Mouse (Mus musculus) induced T-regulatory cell, adult 2 months (primary cell): ENCODE results near the gene Nfkbiz.

ENCODE experiments used
- DNase-seq: peaks from one replicate; pipeline ENCODE4 v3.0.0-alpha.2; 2012; ENCODE audit warnings: low read depth

The Nfkbiz gene

GRCm38 (mm10) chr16:55801629-55802028 lies 37.1 kb downstream of the Nfkbiz start:
- no peak for DNase-seq

- DNase-seq: peak; percentile 18
Observed at GRCm38 (mm10) chr16:55798845-55799244, 39.9 kb downstream of the Nfkbiz start.

- DNase-seq: no peak
Observed at GRCm38 (mm10) chr16:55790326-55790725, 48.4 kb downstream of the Nfkbiz start.

DNA sequence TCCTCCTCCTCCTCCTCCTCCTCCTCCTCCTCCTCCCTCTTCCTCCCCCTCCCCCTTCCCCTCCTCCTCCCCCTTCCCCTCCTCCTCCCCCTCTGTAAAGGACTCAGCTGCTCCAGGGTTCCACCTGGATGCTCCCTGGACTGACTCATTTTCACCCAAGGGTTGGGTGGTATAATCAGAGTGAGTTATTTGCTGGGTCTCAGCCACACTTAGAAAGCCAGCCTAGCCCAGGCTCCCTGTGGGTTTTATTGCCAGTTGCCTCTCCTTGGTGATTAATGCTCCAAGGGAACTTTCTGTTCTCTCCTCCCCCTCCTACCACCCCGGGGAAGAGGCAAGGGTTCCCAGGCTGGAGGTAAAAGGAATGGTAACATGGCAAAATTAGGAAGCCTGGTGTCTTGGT lies 49.4 kb downstream of the Nfkbiz start:
- peak; percentile 12 for DNase-seq

GRCm38 (mm10) chr16:55788671-55789070 lies 50.0 kb downstream of the Nfkbiz start:
- peak; percentile 50 for DNase-seq

DNA sequence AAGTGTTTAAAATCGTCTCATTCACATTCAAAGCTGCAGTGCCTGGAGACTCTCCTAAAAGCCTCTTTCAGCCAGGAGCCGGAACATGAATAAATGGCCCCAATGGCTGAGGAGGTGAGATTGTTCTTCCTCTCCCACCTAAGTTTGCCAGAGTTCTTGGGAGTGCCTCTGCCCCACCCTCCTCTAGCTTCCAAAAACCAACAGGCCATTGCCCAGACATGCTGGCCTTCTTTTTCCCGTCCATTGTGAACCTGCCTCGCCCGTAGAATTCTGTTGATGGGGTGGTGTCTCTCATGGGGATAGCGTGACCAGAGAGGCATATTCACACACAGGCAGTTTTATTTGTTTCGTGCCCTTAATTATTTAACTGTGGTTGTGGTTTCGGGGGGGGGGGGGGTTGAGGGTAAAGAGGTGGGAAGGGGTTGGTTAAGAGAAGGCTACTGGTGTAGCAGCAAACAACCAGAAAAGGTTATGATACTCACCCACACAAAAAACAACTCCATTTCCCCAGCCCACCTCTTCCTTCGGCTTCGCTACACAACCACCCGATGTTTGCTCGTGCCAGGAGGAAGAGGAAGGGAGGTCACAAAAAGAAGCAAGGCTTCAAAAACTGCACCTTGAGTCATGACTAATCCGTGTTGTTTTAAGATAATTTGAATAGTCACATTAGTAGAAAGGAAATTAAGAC lies 51.2 kb downstream of the Nfkbiz start:
- peak; percentile 57 for DNase-seq

DNA sequence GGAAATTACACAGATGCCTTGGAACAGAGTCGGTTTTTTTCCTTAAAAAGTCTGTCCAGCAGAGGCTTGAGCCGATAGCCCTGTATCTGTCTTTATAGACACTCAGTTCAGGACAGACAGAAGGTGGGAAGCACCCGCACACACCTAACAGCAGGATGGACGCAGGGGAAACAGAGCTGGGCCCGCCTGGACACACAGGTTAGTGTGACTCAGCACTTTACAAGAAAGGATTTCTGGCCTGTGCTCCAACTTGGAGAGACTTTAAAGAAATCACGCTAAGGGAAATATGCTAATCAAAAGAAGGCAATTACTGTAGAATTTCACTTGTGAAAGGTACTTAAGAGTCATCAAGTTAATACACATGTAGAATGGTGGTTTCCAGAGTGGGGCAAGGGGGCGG lies 54.3 kb downstream of the Nfkbiz start:
- no peak for DNase-seq

GRCm38 (mm10) chr16:55783923-55784322 lies 54.8 kb downstream of the Nfkbiz start:
- DNase-seq: no peak

- no peak for DNase-seq
Observed at GRCm38 (mm10) chr16:55782911-55783310, 55.8 kb downstream of the Nfkbiz start.

DNA sequence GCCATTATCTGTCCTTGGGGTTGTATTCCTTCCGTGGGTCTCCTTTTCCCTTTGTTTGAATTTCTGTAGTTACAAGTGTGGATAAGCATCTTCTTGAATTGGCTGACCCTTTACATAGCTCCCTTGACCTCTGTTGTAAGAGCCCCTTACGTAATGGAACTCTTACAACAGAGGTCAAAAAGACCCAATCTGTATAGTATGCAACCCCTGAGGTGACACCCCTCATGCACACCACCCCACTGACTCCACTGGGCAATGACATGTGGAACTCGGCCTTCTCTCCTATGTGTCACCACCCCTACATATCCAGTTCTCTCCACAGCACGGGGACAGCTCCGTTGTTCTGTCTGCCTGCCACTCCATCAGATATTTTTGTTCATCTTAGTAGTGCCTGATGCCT lies 56.9 kb downstream of the Nfkbiz start:
- no peak for DNase-seq

- DNase-seq: no peak
Observed at GRCm38 (mm10) chr16:55780958-55781558, 57.6 kb downstream of the Nfkbiz start.

DNA sequence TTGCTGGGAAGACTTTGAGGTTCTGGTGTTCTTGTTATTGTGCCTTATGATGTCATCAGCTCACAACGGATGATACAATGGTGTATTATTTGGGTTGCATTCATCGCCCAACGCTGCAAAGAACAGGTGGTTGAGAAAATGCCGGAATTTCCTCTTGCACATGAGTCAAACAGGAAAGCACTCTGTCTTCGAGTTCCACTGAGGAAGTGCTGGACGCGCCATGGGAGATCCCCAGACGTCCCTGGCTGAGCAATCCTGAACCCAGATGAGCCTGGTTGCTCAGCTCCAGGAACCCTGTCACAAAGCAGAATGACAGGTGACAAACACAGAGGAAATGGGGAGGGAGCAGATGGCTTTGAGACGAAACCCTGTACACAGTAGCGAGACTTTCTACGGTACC lies 62.4 kb downstream of the Nfkbiz start:
- DNase-seq: no peak

GRCm38 (mm10) chr16:55770247-55770646 lies 68.5 kb downstream of the Nfkbiz start:
- DNase-seq: peak; percentile 52
